Mouse (Mus musculus): ENCODE measurements around the gene Cers2. TPM values are rescaled to one million over a fixed set of nuclear protein-coding genes. Genes with fewer than 3 reads are reported as not detected.

The Cers2 gene
- total RNA-seq (2021) = 10 to 100 TPM; 42.0 to 43.5 TPM
- long read RNA-seq, experiment 1, transcript Cers2-201 (11 exons, 2,216 nt) = major isoform, 41 of 64 reads
- long read RNA-seq, experiment 1, partial matches to known transcripts = 5 of 64 reads
- long read RNA-seq, experiment 1, other reads (novel, unspliced or antisense) = 18 of 64 reads
- long read RNA-seq, experiment 2, transcript Cers2-201 (11 exons, 2,216 nt) = major isoform, 28 of 40 reads
- long read RNA-seq, experiment 2, partial matches to known transcripts = 2 of 40 reads
- long read RNA-seq, experiment 2, other reads (novel, unspliced or antisense) = 10 of 40 reads

DNA sequence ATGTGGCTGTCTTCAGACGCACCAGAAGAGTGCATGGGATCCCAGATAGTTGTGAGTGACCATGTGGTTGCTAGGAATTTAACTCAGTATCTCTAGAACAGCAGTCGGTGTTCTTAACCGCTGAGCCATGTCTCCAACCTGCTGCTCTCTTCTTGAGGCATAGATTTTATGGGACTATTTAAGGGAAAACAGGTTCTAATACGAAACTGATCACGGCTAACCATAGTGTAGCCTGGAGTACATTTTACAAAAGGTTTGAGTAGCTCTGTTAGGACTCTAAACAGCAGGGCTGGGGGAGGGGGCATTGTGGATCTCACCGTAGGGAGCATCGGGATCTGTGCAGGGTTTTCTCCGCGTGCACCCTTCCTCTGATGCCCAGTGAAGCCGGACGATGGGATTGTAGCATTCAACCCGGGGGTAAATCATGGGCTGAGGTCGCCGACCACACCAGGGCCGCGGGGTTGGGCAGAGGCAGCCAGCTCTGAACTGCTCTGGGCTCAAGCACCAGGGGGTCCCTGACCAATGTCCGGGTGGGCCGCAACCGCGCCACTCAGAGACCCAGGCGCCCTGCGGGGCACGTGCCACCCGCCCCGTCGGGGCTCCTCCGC is at the start of gene Cers2:
TSS of gene Cers2 (plus strand) at position 306 of the 608 bp plus-strand sequence.
- no peak for DNase-seq (ENCODE audit: low spot score in 2 of 2)

DNA sequence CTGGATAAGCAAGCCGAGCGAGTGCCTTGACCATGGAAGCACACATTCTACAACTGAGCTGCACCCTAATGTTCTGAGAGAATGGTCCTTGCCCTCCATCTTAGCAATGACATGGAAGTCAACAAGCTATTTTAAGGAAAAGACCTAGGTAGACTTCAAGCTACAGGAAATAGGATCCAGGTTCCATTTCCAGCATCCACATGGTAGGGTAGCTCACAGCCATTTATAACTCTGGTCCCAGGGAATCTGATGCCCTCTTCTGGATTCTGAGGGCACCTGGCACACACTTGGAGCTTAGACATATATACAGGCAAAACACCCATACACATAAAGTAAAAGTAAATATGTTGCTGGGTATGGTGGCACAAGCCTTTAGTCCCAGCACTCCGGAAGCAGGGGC is 48.5 kb upstream of the Cers2 start:
- no peak for DNase-seq (ENCODE audit: low spot score in 2 of 2)

DNA sequence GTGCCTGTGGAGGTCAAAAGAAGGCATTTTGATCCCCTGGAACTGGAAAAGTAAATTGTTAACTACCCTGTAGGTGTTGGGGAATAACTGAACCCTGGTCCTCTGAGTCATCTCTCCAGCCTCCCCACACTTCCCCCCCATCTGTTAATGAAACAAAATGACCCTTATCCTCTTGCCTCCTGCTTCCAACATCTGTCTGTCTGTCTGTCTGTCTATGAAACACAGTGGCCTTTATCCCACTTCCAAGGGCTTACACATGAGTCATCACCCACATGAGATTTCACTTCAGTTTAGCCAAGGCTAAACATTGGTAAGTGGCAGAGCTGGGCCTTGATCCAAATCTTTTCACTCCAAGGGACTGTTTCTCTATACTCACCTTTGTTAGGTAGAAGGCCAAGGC is 46.7 kb upstream of the Cers2 start:
- no peak for DNase-seq (ENCODE audit: low spot score in 2 of 2)

DNA sequence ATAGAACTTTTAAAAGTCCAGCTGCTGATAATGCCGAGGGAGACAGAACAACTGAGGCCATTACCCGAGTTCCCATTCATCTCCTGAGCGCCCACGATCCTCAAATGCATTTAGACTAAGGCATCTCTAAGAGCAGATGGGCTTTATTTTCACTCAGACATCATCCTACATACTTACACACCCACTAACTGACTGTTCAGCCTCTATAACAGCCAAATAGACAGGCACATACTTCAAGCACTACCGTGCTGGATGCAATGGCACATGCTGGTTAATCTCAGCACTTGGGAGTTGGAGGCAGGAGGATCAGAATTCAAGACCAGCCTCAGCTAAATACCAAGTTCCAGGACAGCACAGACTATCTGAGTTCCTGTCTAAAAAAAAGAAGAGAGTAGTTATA is 44.8 kb upstream of the Cers2 start:
- peak in 1 of 2 experiments; percentile 21 for DNase-seq (ENCODE audit: low spot score in 2 of 2)

DNA sequence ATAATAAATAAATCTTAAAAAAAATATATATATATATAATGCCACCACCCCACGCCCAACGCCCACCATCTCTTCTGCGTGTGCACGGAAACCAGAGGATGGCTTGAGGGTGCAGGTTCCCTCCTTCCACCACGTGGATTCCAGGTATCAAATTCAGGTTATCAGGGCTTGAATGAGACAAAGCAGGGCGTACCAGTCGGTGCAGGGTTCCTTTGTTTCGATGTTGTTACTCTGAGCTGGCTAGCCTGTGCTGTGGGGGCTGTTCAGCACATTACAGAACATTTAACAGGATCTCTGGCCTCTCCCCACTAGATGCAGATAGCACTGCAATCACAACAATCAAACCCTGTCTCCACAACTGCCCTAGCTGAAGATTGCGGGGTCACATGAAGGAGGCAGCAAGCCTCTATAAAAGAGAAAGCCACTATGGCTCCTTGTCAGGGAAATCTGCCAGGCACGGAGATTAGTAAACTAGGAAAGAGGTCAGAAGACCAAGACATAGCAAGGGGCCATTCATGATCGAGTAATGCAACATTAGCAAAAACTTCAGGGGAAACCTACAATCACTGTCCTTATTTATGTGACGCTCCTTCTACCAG is 43.7 kb upstream of the Cers2 start:
- no peak for DNase-seq (ENCODE audit: low spot score in 2 of 2)

DNA sequence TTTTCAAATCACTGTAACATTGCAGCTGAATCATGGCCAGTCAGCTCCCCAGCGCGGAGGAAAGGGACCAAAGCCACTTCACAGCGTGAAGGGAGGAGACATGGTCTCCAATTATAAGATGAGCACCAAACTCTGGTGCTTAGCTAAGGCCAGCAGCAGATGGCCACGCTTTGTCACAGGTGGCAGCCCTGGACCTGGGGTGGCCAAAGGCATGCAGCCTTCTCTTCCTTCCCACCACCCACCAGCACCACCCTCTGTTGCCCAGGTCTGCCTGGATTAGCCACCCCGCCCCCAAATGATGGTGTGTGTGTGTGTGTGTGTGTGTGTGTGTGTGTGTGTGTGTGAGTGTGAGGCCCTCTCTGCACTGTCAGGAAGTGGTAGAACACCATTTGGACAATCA is 41.1 kb upstream of the Cers2 start:
- DNase-seq (ENCODE audit: low spot score in 2 of 2) = no peak

DNA sequence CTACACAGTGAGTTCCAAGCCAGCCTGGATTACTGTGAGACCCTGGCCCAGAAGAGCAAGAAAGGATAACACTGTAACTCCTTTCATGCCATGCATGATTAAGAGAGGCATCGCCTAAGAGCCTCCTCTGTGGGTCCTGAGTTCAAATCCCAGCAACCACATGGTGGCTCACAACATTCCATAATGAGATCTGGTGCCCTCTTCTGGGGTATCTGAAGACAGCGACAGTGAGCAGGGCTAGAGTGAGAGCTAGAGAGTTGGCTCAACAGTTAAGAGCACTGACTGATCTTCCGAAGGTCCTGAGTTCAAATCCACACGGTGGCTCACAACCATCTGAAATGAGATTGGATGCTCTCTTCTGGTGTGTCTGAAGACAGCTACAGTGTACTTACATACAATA is 40.1 kb upstream of the Cers2 start:
- no peak for DNase-seq (ENCODE audit: low spot score in 2 of 2)

DNA sequence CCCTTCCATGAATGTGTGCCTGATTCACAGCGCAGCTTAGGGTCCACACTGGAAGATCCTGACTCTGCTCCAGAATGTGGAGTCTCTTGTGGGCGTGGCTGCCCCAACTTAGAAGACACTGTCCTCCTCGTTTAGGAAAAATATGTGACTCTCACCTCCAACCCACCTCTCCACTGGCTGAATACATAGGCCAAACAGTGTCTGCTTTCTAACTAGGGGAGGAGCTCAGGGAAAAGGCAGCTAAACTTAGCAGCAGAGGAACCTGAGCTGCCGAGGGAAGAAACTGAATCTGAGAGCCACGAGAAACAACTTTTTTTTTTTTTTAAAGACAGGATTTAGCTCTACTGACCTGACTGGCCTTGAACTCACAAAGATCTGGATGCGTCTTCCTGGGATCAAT is 39.4 kb upstream of the Cers2 start:
- no peak for DNase-seq (ENCODE audit: low spot score in 2 of 2)

DNA sequence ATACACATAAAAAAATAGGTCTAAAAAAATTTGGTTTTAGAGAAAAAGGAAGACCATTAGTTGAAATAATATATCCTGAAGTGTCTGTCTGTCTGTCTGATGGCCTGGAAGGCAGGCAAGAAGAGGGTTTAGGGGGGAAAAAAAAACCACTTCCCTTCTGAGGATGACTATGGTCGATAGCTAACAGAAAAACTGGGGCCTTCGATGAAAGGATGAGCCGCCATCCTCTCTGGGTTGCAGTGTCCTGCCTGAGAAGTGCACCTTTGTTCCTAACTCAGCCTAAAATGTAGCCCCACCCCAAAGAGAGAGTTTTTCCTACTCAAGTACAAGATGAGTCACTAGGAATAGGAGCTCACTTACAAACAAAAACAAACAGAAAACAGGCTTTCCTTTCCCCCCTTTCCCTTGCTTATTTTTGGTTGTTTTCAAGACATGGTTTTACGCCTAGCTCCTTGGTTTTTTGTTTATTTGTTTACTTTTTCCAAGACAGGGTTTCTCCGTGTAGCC is 38.1 kb upstream of the Cers2 start:
- no peak for DNase-seq (ENCODE audit: low spot score in 2 of 2)

DNA sequence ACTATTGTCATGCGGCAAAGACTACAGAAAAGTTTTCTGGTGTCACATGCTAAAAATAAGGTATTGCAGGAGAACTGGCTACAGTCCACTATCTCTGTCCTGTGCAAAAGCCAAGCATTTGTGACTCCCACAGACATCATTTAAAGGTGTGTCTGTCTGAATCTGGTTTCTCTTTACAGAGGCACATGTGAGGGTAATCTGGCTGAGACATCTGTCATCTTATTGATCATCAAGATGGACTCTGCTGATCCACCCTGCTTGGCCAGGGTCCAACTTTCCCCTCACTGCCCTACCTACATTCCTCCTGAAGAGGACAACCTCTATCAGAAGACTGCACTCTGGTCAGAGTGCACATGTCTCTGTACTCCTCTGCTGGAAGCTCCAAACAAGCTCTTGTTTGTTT is 37.4 kb upstream of the Cers2 start:
- no peak for DNase-seq (ENCODE audit: low spot score in 2 of 2)

DNA sequence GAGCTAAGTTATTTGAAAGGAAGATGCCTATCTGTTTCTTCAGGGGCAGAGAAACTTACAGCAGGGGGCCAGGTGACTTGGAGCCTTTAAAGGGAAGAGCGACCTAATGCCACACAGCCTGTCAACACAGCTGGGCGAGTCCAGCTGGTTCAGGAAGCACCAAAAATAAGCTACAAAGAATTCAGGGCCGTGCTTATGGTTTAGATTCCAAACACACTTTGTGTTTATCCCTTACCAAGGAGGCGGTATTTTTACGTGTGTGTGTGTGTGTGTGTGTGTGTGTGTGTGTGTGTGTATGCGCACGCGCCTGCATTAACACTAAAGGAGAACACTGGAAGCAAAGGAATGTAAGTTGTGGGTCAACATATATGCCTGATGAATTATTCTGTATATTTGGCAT is 33.8 kb upstream of the Cers2 start:
- peak in 1 of 2 experiments; percentile 19 for DNase-seq (ENCODE audit: low spot score in 2 of 2)

DNA sequence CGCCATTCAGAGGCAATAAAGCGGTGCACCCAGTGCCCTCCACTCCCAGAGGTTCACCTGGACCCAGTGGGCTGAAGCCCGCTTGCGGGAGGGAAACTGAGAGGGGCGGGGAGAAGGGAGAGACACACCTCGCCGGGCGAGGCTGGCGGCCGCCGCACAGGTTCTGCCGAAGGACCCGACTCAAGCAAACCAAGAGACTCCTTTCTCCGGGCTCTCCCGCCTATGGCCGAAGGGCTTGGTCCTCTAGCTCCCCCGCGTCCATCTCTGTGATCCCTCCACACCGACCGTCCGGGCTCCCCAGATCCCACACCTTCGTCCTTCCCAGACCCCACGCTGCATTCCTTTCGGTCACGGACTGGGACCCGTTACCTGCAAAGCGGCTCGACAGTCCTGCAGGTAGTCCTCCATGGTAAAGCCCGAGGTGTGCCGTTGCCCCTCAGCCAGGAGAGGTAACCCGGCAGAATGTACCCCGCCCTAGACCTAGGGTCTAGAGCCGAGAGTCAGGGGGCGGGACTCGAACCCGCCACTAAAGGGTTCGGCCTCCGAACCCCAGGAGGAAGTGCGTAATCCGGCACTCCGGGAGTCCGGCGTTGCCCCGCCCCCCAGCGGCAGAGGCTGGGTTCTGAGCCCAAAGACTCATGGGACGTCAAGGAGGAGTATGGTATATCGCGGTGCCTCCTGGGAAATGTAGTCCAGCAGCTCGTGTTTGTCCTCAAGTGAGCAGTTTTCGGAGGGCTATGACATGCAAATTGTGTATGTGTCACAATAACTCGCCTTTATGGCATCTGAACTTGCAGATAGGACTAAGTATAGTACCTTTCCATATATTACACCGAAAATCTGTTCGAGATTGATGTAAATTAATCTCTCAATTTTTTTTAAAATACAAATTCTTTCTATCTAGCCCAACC is 33.1 kb upstream of the Cers2 start, which contains the start of the genes Mindy1 and Prune1:
TSS of gene Mindy1 (plus strand) at position 130 of the 911 bp plus-strand sequence.
TSS of gene Prune1 (minus strand) at position 861 of the 911 bp plus-strand sequence.
- peak; percentile 98 to 99 for DNase-seq (ENCODE audit: low spot score in 2 of 2)

DNA sequence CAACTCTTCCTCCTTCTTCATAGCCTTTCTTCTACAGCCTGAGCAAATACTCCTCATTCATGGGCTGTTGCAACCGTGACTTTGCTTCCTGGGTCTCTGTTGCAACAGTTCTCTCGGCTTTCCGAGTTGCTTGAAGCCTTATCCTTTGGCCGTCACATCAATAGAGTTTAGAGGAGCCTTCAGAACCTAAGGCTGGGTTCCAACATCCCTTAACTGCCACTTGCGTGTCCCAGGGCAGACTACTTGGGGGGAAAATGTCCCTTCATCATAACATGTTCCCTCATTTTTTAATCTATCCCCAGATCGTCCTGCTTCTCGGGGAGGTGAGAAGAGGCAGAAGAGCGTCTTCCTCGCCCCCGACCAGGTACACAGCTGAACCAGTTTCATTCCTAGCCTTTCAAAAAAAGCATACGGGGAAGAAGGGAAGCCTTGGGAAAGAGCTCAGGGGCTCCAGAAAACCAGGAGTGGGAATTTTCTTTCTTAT is 32.2 kb upstream of the Cers2 start:
- no peak for DNase-seq (ENCODE audit: low spot score in 2 of 2)

DNA sequence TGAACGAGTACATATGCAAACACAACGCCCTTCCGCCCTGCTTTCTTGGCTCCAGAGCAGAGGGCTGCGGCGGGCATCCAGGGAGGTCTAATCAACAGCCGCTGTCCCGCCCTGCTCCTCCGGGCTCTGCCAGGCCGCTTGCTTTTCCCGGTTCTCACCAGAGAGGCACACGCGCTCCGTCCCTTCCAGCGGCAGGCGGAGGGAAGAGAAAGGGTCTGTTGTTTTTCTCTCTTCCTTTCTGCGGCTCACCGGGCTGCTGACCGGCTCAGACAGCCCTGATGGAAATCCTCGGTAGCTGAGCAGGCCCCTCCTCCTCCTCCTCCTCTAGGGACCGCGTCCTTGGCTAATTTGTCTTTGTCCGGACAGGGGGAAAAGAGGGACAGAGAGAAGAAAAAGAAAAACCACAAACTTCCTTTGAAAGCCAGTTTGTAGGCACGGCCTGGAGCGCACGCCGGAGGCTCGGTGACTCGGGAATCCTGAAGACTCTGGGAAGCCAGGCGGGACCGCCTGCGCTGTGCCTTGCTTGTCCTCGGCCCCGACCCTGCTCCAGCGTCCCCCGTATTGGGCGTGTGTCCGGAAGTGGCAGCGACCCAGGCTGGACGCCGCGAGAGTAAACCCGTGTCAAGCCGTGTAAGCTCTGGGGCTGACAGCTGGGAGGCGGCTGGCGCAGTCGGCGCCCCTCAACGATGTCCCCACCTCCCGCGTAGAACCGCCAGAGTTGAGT is 31.6 kb upstream of the Cers2 start:
- peak; percentile 59 to 75 for DNase-seq (ENCODE audit: low spot score in 2 of 2)

DNA sequence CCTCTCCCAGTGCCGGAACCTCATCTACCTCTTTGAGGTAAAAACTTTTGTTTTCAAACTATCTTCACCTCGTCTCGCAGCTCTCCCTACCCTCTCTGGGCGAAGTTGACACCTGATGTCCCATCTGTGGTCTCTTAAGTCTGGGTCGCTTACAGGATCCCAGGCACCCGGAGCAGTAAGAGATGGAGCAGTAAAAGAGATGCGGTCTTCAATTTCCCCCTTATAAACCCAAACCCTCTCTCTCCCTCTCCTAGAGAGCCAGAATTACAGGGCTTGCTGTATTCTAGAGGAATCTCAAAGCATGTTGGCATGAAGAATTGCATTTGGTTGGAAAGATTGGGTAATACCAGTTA is 31.0 kb upstream of the Cers2 start:
- no peak for DNase-seq (ENCODE audit: low spot score in 2 of 2)

DNA sequence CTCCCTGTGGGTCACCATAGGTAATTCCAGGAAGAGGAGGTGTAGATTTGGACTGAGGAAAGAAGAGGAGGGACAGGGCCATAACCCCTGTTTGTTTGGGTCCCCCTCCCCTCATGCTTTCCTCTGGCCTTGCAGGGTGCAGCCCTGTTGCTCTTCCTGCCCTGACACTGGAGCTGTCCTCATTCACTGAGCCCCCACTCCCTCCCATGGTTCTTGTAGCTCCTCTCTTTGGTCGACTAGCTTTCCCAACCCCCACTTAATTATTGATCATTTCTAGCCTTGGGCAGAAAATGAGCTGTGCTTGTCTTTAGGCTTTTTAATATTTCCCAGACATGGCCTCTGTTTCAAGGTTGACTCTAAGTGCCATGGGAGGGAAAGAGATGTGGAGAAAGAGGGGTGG is 30.5 kb upstream of the Cers2 start:
- no peak for DNase-seq (ENCODE audit: low spot score in 2 of 2)

DNA sequence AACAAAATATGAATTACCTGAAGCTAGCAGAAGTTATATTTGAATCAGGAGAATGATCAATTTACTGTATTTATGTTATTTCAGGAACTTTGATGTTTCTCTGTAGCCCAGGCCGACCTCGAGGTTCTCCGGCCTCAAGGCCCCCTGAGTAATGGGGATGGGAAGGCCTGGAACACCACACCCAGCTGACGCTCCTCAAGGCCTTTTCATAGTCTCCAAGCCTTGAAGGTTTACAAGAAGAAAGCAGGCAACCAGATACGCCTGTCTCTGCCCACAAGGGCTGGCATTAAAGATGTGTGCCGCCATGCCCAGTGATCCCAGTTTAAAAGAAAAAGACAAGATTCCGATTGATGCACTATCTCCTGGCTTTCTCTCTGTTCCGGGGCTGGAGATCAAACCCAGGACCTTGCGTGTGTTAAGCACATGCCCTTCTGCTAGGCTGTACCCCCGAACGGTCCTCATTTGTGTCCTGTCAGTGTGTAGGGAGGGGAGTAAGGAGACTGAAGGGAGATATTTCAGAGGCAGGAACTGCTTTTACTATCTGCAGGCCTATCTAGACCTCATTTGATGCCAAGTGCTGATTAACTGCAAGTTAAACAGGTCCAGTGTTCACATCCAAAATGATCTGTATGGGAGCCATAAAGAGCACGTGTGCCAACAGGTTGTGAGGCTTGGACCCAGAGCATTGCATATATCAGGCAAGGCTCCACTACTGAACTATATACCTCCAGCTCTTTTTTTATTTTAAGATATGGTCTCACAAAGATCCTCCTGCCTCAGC is 29.9 kb upstream of the Cers2 start:
- no peak for DNase-seq (ENCODE audit: low spot score in 2 of 2)

DNA sequence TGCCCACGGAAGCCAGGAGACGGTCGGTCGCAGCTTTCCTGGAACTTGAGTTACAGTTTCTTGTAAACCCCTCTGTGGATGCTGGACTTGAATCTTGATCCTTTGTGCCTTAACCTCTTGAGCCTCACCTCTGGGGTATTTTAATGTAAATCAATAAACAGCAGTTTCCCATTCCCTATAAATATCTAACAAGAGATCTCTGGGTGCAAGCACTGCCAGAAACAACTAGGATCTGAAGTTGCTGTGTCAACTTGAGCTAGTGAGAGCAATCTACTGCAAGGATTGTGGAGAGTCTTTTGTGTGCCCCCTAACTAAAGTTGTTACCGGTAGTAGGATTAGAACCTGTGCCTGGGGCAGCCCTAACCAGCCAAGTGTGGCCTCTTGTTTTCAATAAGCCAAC is 29.2 kb upstream of the Cers2 start:
- DNase-seq (ENCODE audit: low spot score in 2 of 2) = no peak

DNA sequence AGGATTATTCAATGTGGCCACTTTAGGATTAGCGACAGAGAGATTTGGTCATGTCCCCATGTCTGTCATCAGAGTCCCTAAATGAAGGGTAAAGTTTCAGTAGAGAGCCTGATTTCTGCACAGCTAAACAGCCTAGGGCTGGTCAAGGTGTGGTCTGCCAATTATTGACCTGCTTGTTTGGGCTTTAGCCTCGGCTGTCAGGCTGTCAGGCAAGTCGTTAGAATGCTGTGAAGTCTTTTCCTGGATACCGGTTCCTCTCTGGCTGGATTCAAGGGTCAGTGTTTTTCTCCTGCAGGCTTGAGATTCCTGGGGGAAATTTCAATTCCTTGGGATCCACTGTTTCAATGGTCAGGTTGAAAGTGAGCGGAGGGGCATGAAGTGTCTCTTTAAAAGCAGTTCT is 28.6 kb upstream of the Cers2 start:
- no peak for DNase-seq (ENCODE audit: low spot score in 2 of 2)

DNA sequence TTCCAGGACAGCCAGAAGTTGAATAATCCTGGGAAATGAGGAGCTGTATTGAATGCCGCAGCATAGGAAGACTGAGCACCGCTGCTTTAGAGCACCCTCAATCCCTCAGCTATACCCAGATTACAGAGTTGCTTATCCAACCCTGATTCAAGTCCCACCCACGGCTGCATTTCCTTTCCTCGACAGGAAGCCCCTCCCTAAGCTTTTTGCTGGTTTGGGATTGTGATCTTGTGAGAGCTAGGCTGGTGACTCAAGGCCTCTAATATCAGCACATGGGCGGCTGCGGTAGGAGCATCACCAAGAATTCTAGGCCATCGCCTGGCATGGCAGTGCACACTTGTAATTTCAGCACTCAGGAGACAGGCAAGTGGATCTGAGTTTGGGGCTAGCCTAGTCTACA is 28.1 kb upstream of the Cers2 start:
- no peak for DNase-seq (ENCODE audit: low spot score in 2 of 2)

Measured in left cerebral cortex, adult 18-20 months (tissue).